Mouse (Mus musculus): Measurements from ENCODE around the gene Acsf2. TPM values are rescaled to one million over a fixed set of nuclear protein-coding genes. Genes with fewer than 3 reads are reported as not detected.

The Acsf2 gene
- polyA plus RNA-seq, 1 experiment from 2014 or later, result 4.1 TPM

GRCm38 (mm10) chr11:94558226-94558625, 43.4 kb downstream of the Acsf2 start:
- no peaks in the 10 kb centered on the region for H3K9me3 ChIP-seq

GRCm38 (mm10) chr11:94550442-94550744, 51.3 kb downstream of the Acsf2 start:
- Histone ChIP-seq H3K4me3 (no peak overlapping the region), H3K9me3 (no peaks in the 10 kb centered on the region), H3K27ac (replicated peaks) (no peak overlapping the region), H3K4me1 (peaks cover 16% of the 10 kb centered on the region), H3K36me3 (replicated peaks) (no peaks in the 10 kb centered on the region), H3K27me3 (replicated peaks; ENCODE audit: low read depth, poor library complexity, severe bottlenecking) (no peaks in the 10 kb centered on the region)
- DNase-seq (ENCODE audit: low spot score), result no peak
- WGBS, result 84% methylated on average over 5 of the region's 5 CpGs

More at GRCm38 (mm10) chr11:94558226-94558625, 43.4 kb downstream of the Acsf2 start:
- H3K4me3 ChIP-seq, result no peak overlapping the region
- H3K27ac ChIP-seq (replicated peaks), result no peak overlapping the region; the same call in 1 of the 2 replicates
- H3K4me1 ChIP-seq, result peaks cover 9% of the 10 kb centered on the region
- peaks cover 30% of the 10 kb centered on the region for H3K36me3 ChIP-seq (replicated peaks)
- WGBS, result 79% methylated on average over 3 of the region's 3 CpGs
- H3K27me3 ChIP-seq (replicated peaks; ENCODE audit: low read depth, poor library complexity, severe bottlenecking), result peaks cover under 1% of the 10 kb centered on the region; the same call in 1 of the 2 replicates
- no peak for DNase-seq (ENCODE audit: low spot score)

- Histone ChIP-seq H3K27me3 (replicated peaks; ENCODE audit: low read depth, poor library complexity, severe bottlenecking) (no peaks in the 10 kb centered on the region), H3K36me3 (replicated peaks) (no peaks in the 10 kb centered on the region), H3K27ac (replicated peaks) (0 out of 2 replicates have a peak overlapping the region, but pooled peaks have one; percentile 93), H3K4me3 (peak overlapping the region; percentile 78), H3K9me3 (no peaks in the 10 kb centered on the region), H3K4me1 (peaks cover 16% of the 10 kb centered on the region)
- WGBS, result 77% methylated on average over 10 of the region's 10 CpGs
- DNase-seq (ENCODE audit: low spot score), result no peak
Observed at GRCm38 (mm10) chr11:94549691-94550441, 51.8 kb downstream of the Acsf2 start.

GRCm38 (mm10) chr11:94548888-94549690, 52.6 kb downstream of the Acsf2 start, which contains the start of gene Rsad1:
Gene Rsad1 (minus strand): TSS chr11:94549255.
- Histone ChIP-seq H3K4me3 (peak within 1 kb of the TSS; percentile 78), H3K9me3 (no peaks in the 10 kb centered on the region), H3K4me1 (peaks cover 23% of the 10 kb centered on the region), H3K27ac (replicated peaks) (peak within 1 kb of the TSS; percentile 93), H3K36me3 (replicated peaks) (no peaks in the 10 kb centered on the region), H3K27me3 (replicated peaks; ENCODE audit: low read depth, poor library complexity, severe bottlenecking) (no peaks in the 10 kb centered on the region)
- 4% methylated on average over 49 of the region's 49 CpGs for WGBS
- peak; percentile 92 for DNase-seq (ENCODE audit: low spot score)

GRCm38 (mm10) chr11:94548041-94548784, 53.5 kb downstream of the Acsf2 start:
- DNase-seq (ENCODE audit: low spot score), result peak; percentile 41
- Histone ChIP-seq H3K4me3 (peak overlapping the region; percentile 78), H3K9me3 (no peaks in the 10 kb centered on the region), H3K27me3 (replicated peaks; ENCODE audit: low read depth, poor library complexity, severe bottlenecking) (no peaks in the 10 kb centered on the region), H3K27ac (replicated peaks) (peak overlapping the region; percentile 93), H3K4me1 (peaks cover 27% of the 10 kb centered on the region), H3K36me3 (replicated peaks) (peaks cover 2% of the 10 kb centered on the region; the same call in 1 of the 2 replicates)
- 15% methylated on average over 24 of the region's 24 CpGs for WGBS

- H3K9me3 ChIP-seq, result no peaks in the 10 kb centered on the region
- no peak for DNase-seq (ENCODE audit: low spot score)
- H3K4me3 ChIP-seq, result no peak overlapping the region
- WGBS, result 90% methylated on average over 6 of the region's 6 CpGs
- peaks cover 27% of the 10 kb centered on the region for H3K4me1 ChIP-seq
- no peaks in the 10 kb centered on the region for H3K27me3 ChIP-seq (replicated peaks; ENCODE audit: low read depth, poor library complexity, severe bottlenecking)
- no peak overlapping the region for H3K27ac ChIP-seq (replicated peaks)
- H3K36me3 ChIP-seq (replicated peaks), result peaks cover 12% of the 10 kb centered on the region
Observed at GRCm38 (mm10) chr11:94547271-94547670, 54.4 kb downstream of the Acsf2 start.

- 95% methylated on average over 5 of the region's 5 CpGs for WGBS
- no peak overlapping the region for H3K4me3 ChIP-seq
- no peak overlapping the region for H3K27ac ChIP-seq (replicated peaks)
- peaks cover 17% of the 10 kb centered on the region for H3K36me3 ChIP-seq (replicated peaks)
- DNase-seq (ENCODE audit: low spot score), result no peak
- H3K4me1 ChIP-seq, result peaks cover 27% of the 10 kb centered on the region
- H3K27me3 ChIP-seq (replicated peaks; ENCODE audit: low read depth, poor library complexity, severe bottlenecking), result no peaks in the 10 kb centered on the region
- no peaks in the 10 kb centered on the region for H3K9me3 ChIP-seq
Observed at GRCm38 (mm10) chr11:94546381-94546780, 55.3 kb downstream of the Acsf2 start.

- Histone ChIP-seq H3K27me3 (replicated peaks; ENCODE audit: low read depth, poor library complexity, severe bottlenecking) (no peaks in the 10 kb centered on the region), H3K4me3 (peak overlapping the region; percentile 34), H3K27ac (replicated peaks) (no peak overlapping the region), H3K4me1 (peaks cover 26% of the 10 kb centered on the region), H3K36me3 (replicated peaks) (peaks cover 17% of the 10 kb centered on the region), H3K9me3 (no peaks in the 10 kb centered on the region)
- peak; percentile 41 for DNase-seq (ENCODE audit: low spot score)
- 52% methylated on average over 18 of the region's 18 CpGs for WGBS
Observed at GRCm38 (mm10) chr11:94544422-94544821, 57.2 kb downstream of the Acsf2 start.

- H3K4me1 ChIP-seq, result peaks cover 26% of the 10 kb centered on the region
- H3K27ac ChIP-seq (replicated peaks), result no peak overlapping the region
- 41% methylated on average over 9 of the region's 9 CpGs for WGBS
- H3K4me3 ChIP-seq, result peak overlapping the region; percentile 34
- H3K27me3 ChIP-seq (replicated peaks; ENCODE audit: low read depth, poor library complexity, severe bottlenecking), result no peaks in the 10 kb centered on the region
- peaks cover 17% of the 10 kb centered on the region for H3K36me3 ChIP-seq (replicated peaks)
- H3K9me3 ChIP-seq, result no peaks in the 10 kb centered on the region
- peak; percentile 75 for DNase-seq (ENCODE audit: low spot score)
Observed at GRCm38 (mm10) chr11:94543932-94544331, 57.7 kb downstream of the Acsf2 start.

- H3K4me1 ChIP-seq, result peaks cover 23% of the 10 kb centered on the region
- 84% methylated on average over 12 of the region's 12 CpGs for WGBS
Observed at GRCm38 (mm10) chr11:94543344-94543743, 58.3 kb downstream of the Acsf2 start.

GRCm38 (mm10) chr11:94542400-94542799, 59.3 kb downstream of the Acsf2 start:
- H3K4me3 ChIP-seq, result no peak overlapping the region
- no peak overlapping the region for H3K27ac ChIP-seq (replicated peaks)
- peaks cover 19% of the 10 kb centered on the region for H3K4me1 ChIP-seq
- H3K9me3 ChIP-seq, result no peaks in the 10 kb centered on the region
- H3K36me3 ChIP-seq (replicated peaks), result peaks cover 17% of the 10 kb centered on the region
- 85% methylated on average over 4 of the region's 4 CpGs for WGBS
- no peaks in the 10 kb centered on the region for H3K27me3 ChIP-seq (replicated peaks; ENCODE audit: low read depth, poor library complexity, severe bottlenecking)
- no peak for DNase-seq (ENCODE audit: low spot score)

More at GRCm38 (mm10) chr11:94543344-94543743, 58.3 kb downstream of the Acsf2 start:
- Histone ChIP-seq H3K27ac (replicated peaks) (no peak overlapping the region), H3K27me3 (replicated peaks; ENCODE audit: low read depth, poor library complexity, severe bottlenecking) (no peaks in the 10 kb centered on the region), H3K36me3 (replicated peaks) (peaks cover 17% of the 10 kb centered on the region), H3K9me3 (no peaks in the 10 kb centered on the region), H3K4me3 (no peak overlapping the region)
- no peak for DNase-seq (ENCODE audit: low spot score)

GRCm38 (mm10) chr11:94539761-94540160, 61.9 kb downstream of the Acsf2 start:
- WGBS, result 81% methylated on average over 7 of the region's 7 CpGs
- Histone ChIP-seq H3K27me3 (replicated peaks; ENCODE audit: low read depth, poor library complexity, severe bottlenecking) (no peaks in the 10 kb centered on the region), H3K9me3 (no peaks in the 10 kb centered on the region), H3K4me1 (peaks cover 18% of the 10 kb centered on the region), H3K4me3 (no peak overlapping the region), H3K36me3 (replicated peaks) (peaks cover 17% of the 10 kb centered on the region), H3K27ac (replicated peaks) (no peak overlapping the region)
- DNase-seq (ENCODE audit: low spot score), result no peak

All from embryonic facial prominence, embryonic 10.5 days (tissue).